Mouse (Mus musculus) midbrain, embryonic 13.5 days (tissue): ENCODE results near the gene Olfr251. TPM values are rescaled to one million over a fixed set of nuclear protein-coding genes. Genes with fewer than 3 reads are reported as not detected.
"Not testable (repeated sequence)": the region's sequence is repeated elsewhere in the genome, so short reads cannot be mapped to it uniquely, and the experiment has no call there.

Experiments
- ATAC-seq: fragments of 200-750 bp; cut with Nextera tagmentation; 2 replicates; pipeline ENCODE4 v1.8.0; 2017; ENCODE audit warnings: mild to moderate bottlenecking, moderate TSS enrichment, moderate library complexity
- H3K27ac ChIP-seq: fragments of 300-500 bp; sonication (generic); 2 replicates; pipeline ENCODE4 v1.5.1; 2015; ENCODE audit warnings: inconsistent platforms, mild to moderate bottlenecking, moderate library complexity
- H3K27me3 ChIP-seq: fragments of 300-500 bp; sonication (generic); 2 replicates; pipeline ENCODE4 v1.6.1; 2015; ENCODE audit warnings: mild to moderate bottlenecking, inconsistent platforms
- H3K36me3 ChIP-seq: fragments of 300-500 bp; sonication (generic); 2 replicates; pipeline ENCODE4 v1.6.1; 2015; ENCODE audit warnings: mild to moderate bottlenecking, inconsistent platforms
- H3K4me1 ChIP-seq: fragments of 300-500 bp; sonication (generic); replicated peaks from 2 replicates; pipeline ENCODE4 v1.6.1; 2015; ENCODE audit warnings: inconsistent platforms
- H3K4me2 ChIP-seq: fragments of 300-500 bp; sonication (generic); replicated peaks from 2 replicates; pipeline ENCODE4 v1.6.1; 2015; ENCODE audit warnings: moderate library complexity, mild to moderate bottlenecking, inconsistent platforms
- H3K4me3 ChIP-seq: fragments of 300-500 bp; sonication (generic); replicated peaks from 2 replicates; pipeline ENCODE4 v1.5.1; 2015; ENCODE audit warnings: mild to moderate bottlenecking, inconsistent platforms
- H3K9ac ChIP-seq: fragments of 300-500 bp; sonication (generic); replicated peaks from 2 replicates; pipeline ENCODE4 v1.6.1; 2015; ENCODE audit warnings: mild to moderate bottlenecking, inconsistent platforms
- H3K9me3 ChIP-seq: fragments of 300-500 bp; sonication (generic); 2 replicates; pipeline ENCODE4 v1.6.1; 2016; ENCODE audit warnings: mild to moderate bottlenecking, inconsistent platforms
- WGBS: fragments of 180-500 bp; shearing (Covaris S2); methylation state at CpG from one replicate; pipeline ENCODE4 v1.1.7; 2015; 5-methylcytosine and 5-hydroxymethylcytosine counted together
- polyA plus RNA-seq: library from polyadenylated mRNA; unstranded; fragments of >200 nt; fragmentation: Nextera tagmentation; extraction: Ambion mirVana; gene quantifications from 2 replicates; pipeline ENCODE4 v1.2.1, GENCODE M21; 2015

The Olfr251 gene
- not detected in 2 replicates for polyA plus RNA-seq

DNA sequence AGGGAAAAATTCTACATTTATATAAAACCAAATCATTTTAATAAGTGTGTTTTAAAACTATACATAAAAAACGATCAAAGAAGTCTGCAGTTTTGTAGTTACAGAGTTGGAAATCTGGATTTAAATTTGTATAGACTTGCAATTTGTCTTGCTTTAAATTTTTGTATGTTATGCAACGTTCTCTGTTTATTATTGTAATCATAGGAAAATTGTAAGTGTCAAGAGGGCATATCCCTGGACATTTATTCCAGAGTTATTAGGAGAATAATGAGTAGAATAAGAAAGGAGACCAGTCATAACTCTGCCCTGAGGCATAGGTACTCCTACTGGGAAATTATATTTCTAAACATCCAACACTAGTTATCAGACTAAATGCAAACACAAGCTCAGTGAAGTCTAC is at the start of gene Olfr251:
Gene Olfr251, plus strand, starts transcription at position 301 of the 400 bp plus-strand sequence.
- Histone ChIP-seq H3K36me3 (no peaks in the 10 kb centered on the region), H3K27ac (no peak within 1 kb of the TSS), H3K27me3 (no peaks in the 10 kb centered on the region), H3K9ac (no peak within 1 kb of the TSS), H3K4me3 (no peak within 1 kb of the TSS), H3K9me3 (no peaks in the 10 kb centered on the region), H3K4me2 (no peak within 1 kb of the TSS), H3K4me1 (no peaks in the 10 kb centered on the region)
- no peak for ATAC-seq
- 73% methylated on average over 2 of the region's 2 CpGs for WGBS

DNA sequence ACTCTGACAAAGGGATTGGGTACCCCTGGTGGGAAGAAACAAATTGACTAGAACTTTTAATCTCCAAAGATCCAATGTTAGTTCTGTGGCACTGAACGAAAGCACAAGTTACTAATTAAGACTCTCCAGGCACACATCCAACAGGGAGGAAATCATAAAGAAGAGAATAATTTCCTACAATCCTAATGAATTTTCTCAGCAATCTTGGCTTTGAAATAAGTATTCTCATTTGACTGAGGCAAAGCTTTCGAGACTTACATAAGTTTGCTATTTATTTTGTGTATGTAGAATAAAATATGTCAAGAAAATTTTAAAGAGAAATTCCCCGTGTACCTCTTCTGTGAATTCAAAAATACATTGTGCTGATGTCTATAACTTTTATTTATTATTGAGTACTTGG is 48.1 kb upstream of the Olfr251 start, which contains the start of gene Olfr25:
Gene Olfr25, plus strand, starts transcription at position 301 of the 400 bp plus-strand sequence.
- Histone ChIP-seq H3K9ac (no peak within 1 kb of the TSS), H3K9me3 (no peaks in the 10 kb centered on the region), H3K4me2 (no peak within 1 kb of the TSS), H3K27ac (no peak within 1 kb of the TSS), H3K27me3 (no peaks in the 10 kb centered on the region), H3K4me1 (no peaks in the 10 kb centered on the region), H3K4me3 (no peak within 1 kb of the TSS), H3K36me3 (no peaks in the 10 kb centered on the region)
- no peak for ATAC-seq
- 76% methylated on average over 3 of the region's 3 CpGs for WGBS

DNA sequence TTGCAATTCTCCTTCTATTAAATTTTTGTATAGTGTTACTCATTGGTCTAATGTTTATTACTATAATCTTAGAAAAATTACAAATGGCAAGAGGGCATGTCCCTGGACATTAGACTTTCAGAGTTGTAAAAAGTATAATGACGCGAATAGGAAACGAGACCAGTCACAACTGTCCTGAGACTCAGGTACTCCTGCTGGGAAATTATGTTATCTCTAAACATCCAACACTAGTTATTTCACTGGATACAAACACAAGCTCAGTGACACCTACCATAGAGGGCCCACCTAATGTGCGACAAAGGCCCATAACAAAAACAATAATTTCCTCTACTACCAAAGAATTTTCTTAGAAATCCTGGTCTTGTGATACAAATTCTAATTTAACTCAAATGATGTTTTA is 28.8 kb upstream of the Olfr251 start, which contains the start of gene Olfr898:
Gene Olfr898, plus strand, starts transcription at position 301 of the 400 bp plus-strand sequence.
- Histone ChIP-seq H3K27ac (no peak within 1 kb of the TSS), H3K4me3 (no peak within 1 kb of the TSS), H3K9ac (no peak within 1 kb of the TSS), H3K4me1 (no peaks in the 10 kb centered on the region), H3K4me2 (no peak within 1 kb of the TSS), H3K9me3 (no peaks in the 10 kb centered on the region), H3K36me3 (no peaks in the 10 kb centered on the region), H3K27me3 (no peaks in the 10 kb centered on the region)
- no peak for ATAC-seq
- WGBS = 95% methylated on average over 4 of the region's 4 CpGs

DNA sequence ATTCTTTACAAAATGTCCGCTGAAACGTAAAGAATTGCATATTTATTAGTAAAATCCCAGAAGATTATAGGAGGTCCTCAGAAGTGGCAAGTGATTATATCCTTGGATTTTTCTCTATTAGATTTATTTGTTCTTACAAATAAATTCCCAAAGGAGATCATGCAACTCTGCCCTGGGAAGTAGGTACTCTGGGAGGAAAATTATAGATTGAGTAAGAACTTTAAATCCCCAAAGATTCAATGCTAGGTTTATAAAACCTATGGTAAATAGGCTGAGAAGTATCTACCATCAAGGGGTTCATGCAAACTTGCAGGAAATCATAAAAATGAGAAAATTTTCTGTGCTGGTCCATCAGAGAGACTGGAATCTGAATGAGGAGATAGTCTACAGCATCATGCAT is 10.3 kb upstream of the Olfr251 start, which contains the start of gene Olfr250:
Gene Olfr250, plus strand, starts transcription at position 301 of the 400 bp plus-strand sequence.
- H3K27me3 ChIP-seq = no peaks in the 10 kb centered on the region
- no peak within 1 kb of the TSS for H3K4me3 ChIP-seq
- H3K27ac ChIP-seq = no peak within 1 kb of the TSS
- ATAC-seq = no peak
- H3K4me1 ChIP-seq = no peaks in the 10 kb centered on the region
- no peaks in the 10 kb centered on the region for H3K9me3 ChIP-seq
- 85% methylated on average over 2 of the region's 2 CpGs for WGBS
- no peak within 1 kb of the TSS for H3K9ac ChIP-seq
- H3K36me3 ChIP-seq = no peaks in the 10 kb centered on the region
- H3K4me2 ChIP-seq = no peak within 1 kb of the TSS

DNA sequence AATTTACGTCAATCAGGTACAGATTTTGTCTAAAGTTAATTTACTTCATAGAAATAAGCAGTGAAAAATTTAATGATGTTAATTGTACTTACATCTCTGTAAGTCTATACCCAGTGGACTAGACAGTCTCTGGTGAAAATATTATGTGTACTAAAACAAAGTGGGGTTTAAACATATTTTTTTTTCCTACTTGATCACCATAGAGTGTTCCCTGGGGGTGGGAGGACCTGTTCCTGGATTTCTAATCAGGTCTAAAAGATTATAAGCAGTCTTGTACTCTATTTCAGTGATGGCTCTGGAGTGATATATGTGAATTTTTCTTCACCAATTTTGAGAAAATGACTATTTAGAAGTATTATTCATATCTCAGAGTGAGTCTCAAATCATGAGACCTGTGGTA is 24.5 kb downstream of the Olfr251 start, which contains the start of gene Olfr147:
Gene Olfr147, plus strand, starts transcription at position 301 of the 400 bp plus-strand sequence.
- Histone ChIP-seq H3K4me2 (no peak within 1 kb of the TSS), H3K27ac (no peak within 1 kb of the TSS), H3K9me3 (no peaks in the 10 kb centered on the region), H3K36me3 (no peaks in the 10 kb centered on the region), H3K27me3 (no peaks in the 10 kb centered on the region), H3K4me1 (no peaks in the 10 kb centered on the region), H3K9ac (no peak within 1 kb of the TSS), H3K4me3 (no peak within 1 kb of the TSS)
- no peak for ATAC-seq
- WGBS = 89% methylated on average over 1 of the region's 1 CpGs

DNA sequence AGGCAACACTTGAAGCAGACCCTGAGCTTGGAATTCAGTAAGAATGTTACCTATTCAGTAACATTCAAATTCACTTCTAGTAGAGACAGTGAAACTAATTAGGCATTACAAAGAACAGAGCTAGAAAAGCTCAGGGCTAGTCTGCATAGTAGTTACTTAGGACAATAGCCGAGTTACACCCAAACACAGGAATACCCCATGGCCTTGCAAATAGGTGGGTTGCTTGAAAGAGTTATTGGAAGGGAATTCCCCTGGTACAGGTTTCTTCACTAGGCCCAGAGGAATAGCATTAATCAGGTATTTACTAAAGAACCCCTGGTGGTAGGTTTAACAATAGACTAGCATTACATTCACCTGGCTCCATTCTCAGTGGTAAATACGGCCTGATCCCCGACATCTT is 30.6 kb downstream of the Olfr251 start:
- not testable (repeated sequence) for H3K4me2 ChIP-seq, H3K4me1 ChIP-seq, H3K36me3 ChIP-seq, H3K9me3 ChIP-seq, H3K27me3 ChIP-seq, H3K27ac ChIP-seq, ATAC-seq, H3K9ac ChIP-seq, H3K4me3 ChIP-seq
- 94% methylated on average over 3 of the region's 3 CpGs for WGBS

DNA sequence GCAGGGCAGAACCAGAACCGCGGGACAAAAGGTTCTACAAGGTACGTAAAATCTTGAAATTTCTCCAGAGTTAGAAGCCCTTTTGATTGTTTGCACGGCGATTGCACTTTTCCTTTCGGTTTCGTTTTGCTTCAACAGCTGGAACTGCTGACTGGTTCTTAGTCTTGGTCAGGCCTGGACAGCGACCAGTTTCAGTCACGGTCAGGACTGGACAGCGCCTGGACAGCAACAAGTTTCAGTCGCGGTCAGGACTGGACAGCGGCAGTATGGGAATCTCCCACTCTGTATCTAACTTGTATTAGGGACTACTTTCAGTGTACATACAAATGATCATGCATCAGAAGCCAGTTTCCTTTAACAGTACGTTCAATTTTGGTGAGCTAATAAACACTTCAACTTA is 36.6 kb downstream of the Olfr251 start:
- not testable (repeated sequence) for H3K27me3 ChIP-seq, H3K36me3 ChIP-seq, H3K4me3 ChIP-seq, H3K27ac ChIP-seq, ATAC-seq, H3K9me3 ChIP-seq, H3K4me2 ChIP-seq, H3K9ac ChIP-seq, H3K4me1 ChIP-seq
- 96% methylated on average over 14 of the region's 14 CpGs for WGBS

DNA sequence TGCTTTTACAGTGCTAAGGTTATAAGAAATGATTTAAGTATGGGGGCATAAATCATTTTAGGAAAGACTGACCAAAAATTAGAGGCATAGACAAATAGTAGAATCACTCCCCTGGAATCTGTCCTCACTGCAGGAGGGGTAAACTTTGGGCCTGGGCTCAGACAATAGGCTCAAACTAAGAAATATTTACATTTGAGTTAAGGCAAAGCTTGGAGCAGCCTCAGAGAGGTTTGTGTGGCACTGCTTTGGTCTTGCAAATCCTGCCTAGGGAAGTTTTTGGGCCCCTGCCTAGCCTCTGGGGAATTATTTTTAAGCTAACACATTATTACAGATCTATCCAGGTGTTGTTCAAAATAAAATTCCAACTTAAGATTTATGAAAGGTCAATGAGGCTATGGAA is 46.9 kb downstream of the Olfr251 start:
- Histone ChIP-seq H3K4me1 (no peaks in the 10 kb centered on the region), H3K27me3 (no peaks in the 10 kb centered on the region), H3K9me3 (peaks cover 4% of the 10 kb centered on the region; the same call in 1 of the 2 replicates), H3K4me2 (no peak overlapping the region), H3K9ac (no peak overlapping the region), H3K27ac (no peak overlapping the region), H3K4me3 (no peak overlapping the region), H3K36me3 (no peaks in the 10 kb centered on the region)
- ATAC-seq = no peak

DNA sequence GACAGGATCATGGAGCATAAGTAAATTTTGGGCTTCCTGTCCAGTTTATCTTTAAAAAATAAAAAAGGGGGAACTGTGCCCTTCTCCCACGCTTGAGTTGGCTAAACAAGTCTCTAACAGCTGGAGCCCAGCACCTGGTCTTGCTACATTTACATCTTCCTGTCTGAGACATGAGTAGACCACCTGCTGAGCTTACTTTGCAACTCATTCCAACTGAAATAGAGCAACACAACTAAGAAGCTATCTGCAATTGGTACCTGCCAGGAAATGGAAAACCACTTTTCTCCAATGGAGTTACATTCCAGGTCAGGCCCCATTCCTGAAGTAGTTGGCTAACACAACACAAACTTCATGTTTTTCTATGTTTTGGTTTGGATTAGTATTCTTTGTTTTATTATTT is 50.1 kb downstream of the Olfr251 start:
- ATAC-seq = no peak
- no peak overlapping the region for H3K4me3 ChIP-seq
- H3K36me3 ChIP-seq = no peaks in the 10 kb centered on the region
- 53% methylated on average over 1 of the region's 1 CpGs for WGBS
- no peaks in the 10 kb centered on the region for H3K4me1 ChIP-seq
- H3K27ac ChIP-seq = no peak overlapping the region
- H3K9ac ChIP-seq = no peak overlapping the region
- peaks cover 4% of the 10 kb centered on the region; the same call in 1 of the 2 replicates for H3K9me3 ChIP-seq
- H3K27me3 ChIP-seq = no peaks in the 10 kb centered on the region
- H3K4me2 ChIP-seq = no peak overlapping the region

DNA sequence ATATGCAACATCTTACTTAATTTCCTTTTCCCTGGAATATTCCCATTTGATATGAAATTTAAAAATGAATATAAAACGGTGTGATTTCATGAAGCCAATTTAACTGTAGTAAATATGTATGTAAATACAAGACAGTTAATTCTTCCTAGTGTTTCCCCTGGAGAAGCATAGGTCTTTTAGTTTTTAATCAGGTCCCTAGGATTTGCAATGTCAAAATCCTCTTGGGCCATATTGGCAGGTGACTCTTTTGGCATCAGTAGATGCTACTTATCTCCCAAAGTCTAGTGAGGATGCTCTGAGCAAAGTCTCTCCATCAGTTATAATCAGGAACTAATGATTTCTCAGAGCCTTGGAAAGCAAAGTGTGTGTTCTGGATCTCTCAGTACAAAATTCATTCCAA is 52.3 kb downstream of the Olfr251 start, which contains the start of gene Olfr901:
Gene Olfr901, plus strand, starts transcription at position 301 of the 400 bp plus-strand sequence.
- no peaks in the 10 kb centered on the region for H3K27me3 ChIP-seq
- H3K36me3 ChIP-seq = no peaks in the 10 kb centered on the region
- H3K4me2 ChIP-seq = no peak within 1 kb of the TSS
- WGBS = 91% methylated on average over 1 of the region's 1 CpGs
- H3K4me1 ChIP-seq = no peaks in the 10 kb centered on the region
- H3K4me3 ChIP-seq = no peak within 1 kb of the TSS
- H3K9ac ChIP-seq = no peak within 1 kb of the TSS
- H3K9me3 ChIP-seq = peaks cover 4% of the 10 kb centered on the region; the same call in 1 of the 2 replicates
- ATAC-seq = no peak
- H3K27ac ChIP-seq = no peak within 1 kb of the TSS

Other genes starting within 250 kb of the Olfr251 start
- not detected in 2 replicates for gene Olfr890, start 234.6 kb upstream of the Olfr251 start, polyA plus RNA-seq
- gene Olfr891, start 196.3 kb upstream of the Olfr251 start, polyA plus RNA-seq = not detected in 2 replicates
- not detected in 2 replicates for gene Olfr893, start 168.7 kb upstream of the Olfr251 start, polyA plus RNA-seq
- gene Olfr894, start 159.0 kb upstream of the Olfr251 start, polyA plus RNA-seq = not detected in 2 replicates
- gene Olfr143, start 124.3 kb upstream of the Olfr251 start, polyA plus RNA-seq = not detected in 2 replicates
- gene Olfr895, start 109.2 kb upstream of the Olfr251 start, polyA plus RNA-seq = not detected in 2 replicates
- gene Olfr896-ps1, start 86.0 kb upstream of the Olfr251 start, polyA plus RNA-seq = not detected in 2 replicates
- not detected in 2 replicates for gene Olfr25, start 48.0 kb upstream of the Olfr251 start, polyA plus RNA-seq
- gene Olfr898, start 28.7 kb upstream of the Olfr251 start, polyA plus RNA-seq = not detected in 2 replicates
- gene Olfr250, start 10.2 kb upstream of the Olfr251 start, polyA plus RNA-seq = not detected in 2 replicates
- gene Olfr147, start 24.6 kb downstream of the Olfr251 start, polyA plus RNA-seq = not detected in 2 replicates
- gene Olfr901, start 52.4 kb downstream of the Olfr251 start, polyA plus RNA-seq = not detected in 2 replicates
- not detected in 2 replicates for gene Olfr902, start 70.6 kb downstream of the Olfr251 start, polyA plus RNA-seq
- not detected in 2 replicates for gene Olfr904, start 86.1 kb downstream of the Olfr251 start, polyA plus RNA-seq
- not detected in 2 replicates for gene Olfr905, start 94.0 kb downstream of the Olfr251 start, polyA plus RNA-seq
- not detected in 2 replicates for gene Olfr906, start 110.0 kb downstream of the Olfr251 start, polyA plus RNA-seq
- not detected in 2 replicates for gene Olfr907, start 118.7 kb downstream of the Olfr251 start, polyA plus RNA-seq
- not detected in 2 replicates for gene Olfr911-ps1, start 144.5 kb downstream of the Olfr251 start, polyA plus RNA-seq
- gene Olfr910, start 160.8 kb downstream of the Olfr251 start, polyA plus RNA-seq = not detected in 2 replicates
- gene Olfr912, start 203.1 kb downstream of the Olfr251 start, polyA plus RNA-seq = not detected in 2 replicates
- not detected in 2 replicates for gene Olfr913, start 215.7 kb downstream of the Olfr251 start, polyA plus RNA-seq
- gene Olfr914, start 228.0 kb downstream of the Olfr251 start, polyA plus RNA-seq = not detected in 2 replicates